Mouse (Mus musculus) ES-Bruce4 (cell line): Measurements from ENCODE around the gene 1190005I06Rik. TPM values are rescaled to one million over a fixed set of nuclear protein-coding genes. Genes with fewer than 3 reads are reported as not detected.

Source experiments
- H3K27ac ChIP-seq: 2 replicates; pipeline ENCODE4 v1.5.1; 2012; ENCODE audit warnings: low read length, inconsistent platforms; ENCODE audit not compliant: insufficient read depth
- H3K27me3 ChIP-seq: 2 replicates; pipeline ENCODE4 v1.6.1; 2012; ENCODE audit warnings: mild to moderate bottlenecking, low read length, inconsistent platforms; ENCODE audit not compliant: control insufficient read depth, poor library complexity, insufficient read depth, severe bottlenecking
- H3K36me3 ChIP-seq: 2 replicates; pipeline ENCODE4 v1.6.1; 2012; ENCODE audit warnings: inconsistent platforms, mild to moderate bottlenecking, low read length, moderate library complexity; ENCODE audit not compliant: control insufficient read depth, poor library complexity, insufficient read depth, severe bottlenecking
- H3K4me1 ChIP-seq: one replicate; pipeline ENCODE4 v1.8.1; 2011; ENCODE audit warnings: low read length; ENCODE audit not compliant: control insufficient read depth, insufficient read depth
- H3K4me3 ChIP-seq: 2 replicates; pipeline ENCODE4 v1.5.1; 2011; ENCODE audit warnings: low read depth, mild to moderate bottlenecking, low read length
- H3K9ac ChIP-seq: 2 replicates; pipeline ENCODE4 v1.6.1; 2012; ENCODE audit warnings: low read depth, mild to moderate bottlenecking, inconsistent platforms; ENCODE audit not compliant: poor library complexity, severe bottlenecking
- H3K9me3 ChIP-seq: replicated peaks from 2 replicates; pipeline ENCODE4 v1.6.1; 2012; ENCODE audit warnings: mild to moderate bottlenecking, low read length, inconsistent platforms; ENCODE audit not compliant: control insufficient read depth, poor library complexity, insufficient read depth, severe bottlenecking
- CTCF ChIP-seq: IDR thresholded peaks from one replicate; pipeline ENCODE4 v1.8.1; 2011; ENCODE audit warnings: low read depth, low read length
- EP300 ChIP-seq: IDR thresholded peaks from 2 replicates; pipeline ENCODE4 v1.6.1; 2011; ENCODE audit warnings: low read depth, low read length; ENCODE audit not compliant: insufficient read depth
- POLR2A ChIP-seq: IDR thresholded peaks from one replicate; pipeline ENCODE4 v1.8.1; 2011; ENCODE audit warnings: low read length; ENCODE audit not compliant: insufficient read depth
- polyA plus RNA-seq: library from polyadenylated mRNA; stranded (reverse); fragments of >200 nt; gene quantifications from 2 replicates; pipeline ENCODE4 v1.2.4, GENCODE M21; 2011; ENCODE audit warnings: low read depth; ENCODE audit not compliant: missing spikeins, insufficient read depth, insufficient read length

The 1190005I06Rik gene
- polyA plus RNA-seq, 1 experiment, result 12.4 TPM

DNA sequence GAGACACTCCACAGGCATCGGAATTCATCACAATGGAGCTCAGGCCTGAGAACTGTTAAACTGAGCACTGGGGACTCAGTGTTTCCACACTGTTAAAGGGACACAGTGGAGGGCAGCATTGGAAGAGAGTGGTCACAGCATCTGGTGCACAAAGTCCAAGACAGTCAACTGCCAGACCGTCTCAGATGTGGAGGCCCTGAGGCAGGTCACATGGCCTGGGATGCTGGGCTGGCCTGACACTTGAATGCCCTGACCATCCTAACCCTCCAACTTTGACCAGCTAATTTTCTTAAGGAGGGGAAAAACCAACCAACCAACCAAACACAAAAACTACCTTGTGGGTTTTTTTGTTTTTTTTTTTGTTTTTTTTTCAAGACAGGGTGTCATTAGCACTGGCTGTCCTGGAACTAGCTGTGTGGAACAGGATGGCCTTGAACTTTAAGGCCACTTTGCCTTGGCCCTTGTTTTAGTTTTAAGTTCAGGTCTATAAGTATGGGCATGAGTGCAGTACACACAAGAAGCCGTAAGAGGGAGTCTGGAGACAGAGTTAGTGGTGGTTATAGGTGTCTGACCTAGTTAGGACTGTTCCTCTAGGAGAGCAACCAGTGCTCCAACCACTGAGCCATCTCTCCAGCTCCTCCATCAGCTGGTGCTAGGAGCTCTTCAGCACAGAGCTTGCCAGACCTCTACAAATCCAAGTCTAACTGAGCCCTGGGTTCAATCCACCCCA, 18.5 kb upstream of the 1190005I06Rik start:
- Histone ChIP-seq H3K4me1 (peaks cover 6% of the 10 kb centered on the region), H3K27me3 (no peaks in the 10 kb centered on the region), H3K36me3 (peaks cover 34% of the 10 kb centered on the region), H3K9me3 (no peaks in the 10 kb centered on the region), H3K9ac (peak overlapping the region; percentile 90), H3K27ac (peak overlapping the region; percentile 92), H3K4me3 (peak overlapping the region; percentile 22)
- TF ChIP-seq EP300, result no peak
- no peak for TF ChIP-seq POLR2A
- TF ChIP-seq CTCF, result no peak

DNA sequence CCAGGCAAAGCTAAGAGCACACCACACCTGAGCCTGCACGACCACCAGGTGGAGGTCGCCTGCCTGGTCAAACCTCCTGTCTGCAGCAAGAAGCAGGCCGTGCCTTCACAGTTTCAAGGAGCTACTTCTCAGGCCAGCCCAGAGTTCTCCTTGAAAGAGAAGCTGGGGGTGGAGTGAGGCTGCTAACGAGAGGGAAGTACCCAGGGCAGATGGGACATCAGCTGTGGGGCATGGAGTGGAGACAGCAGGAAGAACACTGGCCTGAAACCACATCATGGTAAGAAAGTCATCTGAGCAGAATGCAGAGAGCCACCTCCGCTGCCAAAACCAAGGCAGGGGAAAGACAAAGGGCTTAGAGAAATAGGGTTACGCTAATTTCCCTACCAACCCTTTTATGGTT, 17.1 kb upstream of the 1190005I06Rik start:
- TF ChIP-seq CTCF (peak; percentile 10), EP300 (no peak)

DNA sequence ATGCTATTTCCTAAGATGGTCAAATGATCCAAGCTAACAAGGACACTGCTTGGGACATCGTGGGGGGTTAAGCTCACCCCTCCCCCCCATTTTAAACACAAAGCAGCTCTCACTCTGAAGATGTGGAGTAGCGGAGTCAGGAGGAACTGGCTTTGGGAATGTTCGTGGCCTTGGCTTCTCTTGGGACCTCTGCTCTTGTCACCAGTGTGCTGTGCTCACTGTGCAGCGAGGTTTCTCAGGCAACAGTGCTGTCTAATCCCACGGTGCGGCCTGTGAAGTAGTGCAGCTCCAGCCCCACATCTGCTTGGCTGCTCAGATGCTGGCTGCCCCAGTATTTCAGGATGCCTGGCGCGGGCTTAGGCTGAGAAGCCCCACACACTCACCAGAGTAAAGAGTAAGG, 10.0 kb upstream of the 1190005I06Rik start:
- TF ChIP-seq POLR2A, result no peak
- TF ChIP-seq CTCF, result no peak
- TF ChIP-seq EP300, result no peak
- H3K27me3 ChIP-seq, result no peaks in the 10 kb centered on the region
- no peak overlapping the region for H3K4me3 ChIP-seq
- H3K27ac ChIP-seq, result no peak overlapping the region
- H3K4me1 ChIP-seq, result peaks cover 2% of the 10 kb centered on the region
- H3K36me3 ChIP-seq, result peaks cover 72% of the 10 kb centered on the region
- no peak overlapping the region for H3K9ac ChIP-seq
- no peaks in the 10 kb centered on the region for H3K9me3 ChIP-seq

More for the DNA sequence above, 17.1 kb upstream of the 1190005I06Rik start:
- no peak overlapping the region for H3K27ac ChIP-seq
- H3K9me3 ChIP-seq, result no peaks in the 10 kb centered on the region
- H3K9ac ChIP-seq, result no peak overlapping the region
- H3K36me3 ChIP-seq, result peaks cover 32% of the 10 kb centered on the region
- H3K4me3 ChIP-seq, result no peak overlapping the region
- peaks cover 2% of the 10 kb centered on the region for H3K4me1 ChIP-seq
- no peaks in the 10 kb centered on the region for H3K27me3 ChIP-seq

DNA sequence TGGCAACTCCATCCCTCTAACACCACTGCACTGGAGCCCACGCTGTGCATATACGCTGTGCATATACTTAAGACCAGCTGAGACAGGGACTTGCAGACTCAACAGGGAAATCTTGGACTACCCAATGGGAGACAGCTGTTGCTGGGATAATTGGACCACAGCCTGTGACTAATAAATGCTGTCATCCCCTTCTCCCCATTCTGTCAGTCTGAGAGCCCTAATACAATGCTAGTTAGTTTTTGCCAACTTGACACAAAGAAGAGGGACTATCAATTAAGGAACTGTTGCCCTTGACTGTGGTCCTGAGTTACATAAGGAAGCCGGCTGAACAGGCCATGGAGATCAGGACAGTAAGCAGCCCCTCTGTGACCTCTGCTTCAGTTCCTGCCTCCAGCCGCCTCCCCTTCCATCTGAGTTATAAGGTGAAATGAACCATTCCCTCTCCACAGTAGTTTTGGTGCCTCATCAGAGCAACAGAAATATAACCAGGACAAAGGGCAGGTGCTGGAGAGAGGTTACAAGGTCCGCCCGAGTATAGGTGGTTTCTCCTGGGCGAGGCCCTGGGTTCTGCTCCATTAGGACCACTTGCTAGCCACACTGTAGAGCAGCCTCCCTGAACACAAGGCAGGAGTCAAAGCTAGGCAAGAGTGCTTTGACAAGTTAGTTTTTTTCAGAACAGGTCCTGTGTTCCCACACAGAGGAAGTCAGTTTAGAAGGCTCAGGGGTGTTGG, 9.1 kb upstream of the 1190005I06Rik start:
- no peak for TF ChIP-seq CTCF
- no peak for TF ChIP-seq EP300
- no peak for TF ChIP-seq POLR2A
- no peak overlapping the region for H3K4me3 ChIP-seq
- H3K27me3 ChIP-seq, result no peaks in the 10 kb centered on the region
- no peak overlapping the region for H3K27ac ChIP-seq
- H3K9ac ChIP-seq, result no peak overlapping the region
- H3K36me3 ChIP-seq, result peaks cover 72% of the 10 kb centered on the region
- H3K9me3 ChIP-seq, result no peaks in the 10 kb centered on the region
- peaks cover 2% of the 10 kb centered on the region for H3K4me1 ChIP-seq

DNA sequence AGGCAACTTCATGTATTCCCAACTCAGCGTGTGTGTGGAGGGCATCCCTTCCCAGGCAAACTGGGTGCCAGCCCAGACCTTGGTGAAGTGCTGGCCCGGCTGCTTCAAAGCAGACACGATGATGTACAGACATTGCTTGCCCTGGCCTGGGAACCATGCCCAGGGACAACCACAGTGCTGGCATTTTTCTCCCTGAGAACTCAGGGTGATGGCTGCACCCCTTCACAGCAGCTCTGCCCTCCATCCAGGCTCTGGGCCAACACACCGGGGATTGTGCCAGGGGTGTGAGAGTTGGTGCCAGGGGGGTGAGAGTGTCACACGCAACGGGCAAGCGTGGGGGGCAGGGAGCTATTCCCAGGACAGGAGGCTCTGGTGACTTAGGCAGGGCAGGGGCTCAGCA, 2.8 kb downstream of the 1190005I06Rik start:
- Histone ChIP-seq H3K27me3 (no peaks in the 10 kb centered on the region), H3K9ac (no peak overlapping the region)
- TF ChIP-seq POLR2A, result no peak
- no peak for TF ChIP-seq EP300
- no peak for TF ChIP-seq CTCF

DNA sequence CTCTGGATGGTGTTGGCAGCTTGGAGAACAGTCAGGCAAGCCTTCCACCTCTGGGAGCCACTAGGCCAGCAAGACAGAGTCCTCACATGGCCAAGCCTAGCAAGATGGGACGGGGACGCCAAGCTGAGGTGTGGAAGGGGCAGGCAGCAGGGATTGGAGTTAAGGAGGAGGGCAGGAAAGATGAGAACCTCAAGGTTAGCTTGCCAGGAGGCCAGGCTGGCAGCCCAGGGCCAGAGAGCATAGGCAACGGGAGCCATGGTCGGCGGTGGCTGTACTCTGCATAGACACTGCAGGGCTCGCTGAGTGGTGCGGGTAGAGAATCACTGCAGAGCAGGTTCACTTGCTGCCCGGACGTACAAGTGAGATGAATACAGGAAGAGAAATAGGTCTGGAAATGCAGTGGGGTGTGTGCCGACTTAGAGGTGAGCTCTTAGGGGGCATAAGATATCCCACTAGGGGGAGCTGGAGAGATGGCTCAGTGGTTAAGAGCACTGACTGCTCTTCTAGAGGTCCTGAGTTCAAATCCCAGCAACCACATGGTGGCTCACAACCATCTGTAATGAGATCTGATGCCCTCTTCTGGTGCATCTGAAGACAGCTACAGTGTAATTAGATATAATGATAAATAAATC, 5.3 kb downstream of the 1190005I06Rik start:
- Histone ChIP-seq H3K36me3 (no peaks in the 10 kb centered on the region), H3K4me1 (no peaks in the 10 kb centered on the region), H3K9me3 (no peaks in the 10 kb centered on the region), H3K27ac (no peak overlapping the region), H3K9ac (no peak overlapping the region), H3K27me3 (no peaks in the 10 kb centered on the region), H3K4me3 (no peak overlapping the region)
- TF ChIP-seq POLR2A, result no peak
- peak; percentile 3 for TF ChIP-seq CTCF
- no peak for TF ChIP-seq EP300

More for the DNA sequence above, 2.8 kb downstream of the 1190005I06Rik start:
- Histone ChIP-seq H3K27ac (no peak overlapping the region), H3K36me3 (no peaks in the 10 kb centered on the region), H3K9me3 (no peaks in the 10 kb centered on the region), H3K4me3 (no peak overlapping the region), H3K4me1 (no peaks in the 10 kb centered on the region)
